Mouse (Mus musculus) cerebellum, adult 8-10 months (tissue): ENCODE results near the gene Acad9.
"Not testable (repeated sequence)": the region's sequence is repeated elsewhere in the genome, so short reads cannot be mapped to it uniquely, and the experiment has no call there.

ENCODE experiments used
- DNase-seq: peaks from one replicate; pipeline ENCODE4 v3.0.0; 2022

Gene Acad9

DNA sequence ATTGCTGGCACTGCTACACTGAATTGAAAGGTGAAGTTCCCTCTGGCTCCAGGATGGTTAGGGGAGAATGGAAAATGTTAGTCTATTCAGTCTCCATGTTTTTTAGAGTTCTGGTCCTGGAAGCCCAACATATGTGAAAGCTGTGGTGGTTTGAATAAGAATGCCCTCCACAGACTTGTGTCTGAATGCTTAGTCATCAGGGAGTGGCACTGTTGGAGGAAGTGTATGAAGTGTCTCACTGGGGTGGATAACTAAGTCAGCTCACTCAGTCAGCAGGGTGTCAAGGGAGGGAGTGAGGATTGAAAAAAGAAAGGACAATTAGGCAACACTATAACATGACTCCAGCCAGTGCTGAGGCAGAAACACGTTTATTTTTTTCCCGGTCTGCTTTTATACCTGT is 29.6 kb downstream of the Acad9 start:
- no peak for DNase-seq

DNA sequence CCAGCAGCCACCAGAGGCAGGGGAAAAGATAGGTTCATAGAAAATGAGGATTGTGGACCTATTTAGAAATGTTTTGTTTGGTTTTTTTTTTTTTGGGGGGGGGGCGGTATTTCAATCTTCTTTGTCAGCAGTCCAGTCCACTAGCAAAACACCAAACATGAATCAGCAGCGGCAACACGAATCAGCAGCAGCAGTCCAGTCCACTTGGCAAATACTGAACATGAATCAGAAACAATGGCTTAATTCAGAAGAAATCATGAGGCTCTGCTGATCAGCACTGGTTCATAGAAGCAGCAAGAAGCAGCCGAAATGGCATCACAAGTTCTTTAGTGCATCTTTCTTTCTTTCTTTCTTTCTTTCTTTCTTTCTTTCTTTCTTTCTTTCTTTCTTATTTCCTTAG is 50.3 kb downstream of the Acad9 start:
- no peak for DNase-seq

DNA sequence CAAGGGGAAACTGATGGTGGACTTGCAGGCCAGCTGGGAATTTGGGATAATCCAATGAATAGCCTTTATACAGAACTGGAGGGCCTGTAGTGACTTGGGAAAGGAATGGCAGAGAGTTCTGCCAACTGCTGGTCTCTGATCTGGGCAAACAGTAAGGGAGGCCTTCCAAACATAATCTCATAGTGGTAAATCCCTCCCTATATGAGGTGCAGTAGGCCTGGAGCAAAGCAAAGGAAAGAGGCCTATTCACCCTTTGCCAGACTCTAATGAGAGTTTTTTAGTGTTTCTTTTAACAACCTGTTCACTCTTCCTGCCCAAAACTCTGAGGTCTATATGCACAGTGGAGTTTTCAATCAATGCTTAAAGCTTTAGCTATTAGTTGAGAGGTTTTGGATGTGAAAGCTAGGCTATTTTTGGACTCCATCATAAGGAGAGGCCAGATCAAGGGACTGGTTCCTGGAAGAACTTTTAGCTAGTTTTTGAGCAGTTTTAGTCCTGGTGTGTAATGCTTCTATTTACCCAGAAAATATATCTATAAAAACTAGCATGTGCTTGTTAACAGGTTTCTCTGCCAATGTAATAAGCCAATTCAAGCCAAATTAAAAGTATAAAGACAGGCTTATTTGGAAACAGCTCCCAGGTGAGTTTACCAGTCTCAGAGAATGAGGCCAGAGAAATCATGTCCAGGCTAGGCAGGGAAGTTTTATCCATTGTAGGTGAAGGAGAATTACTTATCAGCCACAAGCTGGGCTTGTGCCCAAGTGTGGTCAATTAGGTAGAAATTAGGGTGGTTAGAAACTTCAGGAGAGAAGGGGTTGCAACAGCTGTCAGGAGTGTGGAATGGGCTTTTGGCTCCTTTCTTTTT is 54.1 kb downstream of the Acad9 start:
- no peak for DNase-seq

DNA sequence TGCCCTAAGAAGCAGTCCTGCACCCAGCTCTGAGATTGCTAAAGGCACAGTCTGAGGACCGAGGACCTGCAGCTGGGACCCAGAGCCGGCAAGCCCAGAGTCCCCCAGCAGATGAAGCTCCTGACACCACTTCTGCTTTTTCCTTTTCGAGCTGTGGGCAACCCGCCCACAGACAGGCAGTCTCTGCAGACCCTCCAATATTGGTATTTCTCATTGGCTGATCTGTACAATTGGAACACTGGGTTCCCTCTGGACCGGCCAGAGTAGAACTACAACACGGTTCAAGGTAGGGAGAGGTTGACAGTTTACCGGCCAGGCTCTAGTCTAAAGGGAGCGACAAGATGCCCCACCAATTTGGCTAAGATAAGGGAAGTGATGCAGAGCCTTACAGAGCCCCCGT is 60.4 kb downstream of the Acad9 start:
- DNase-seq, result not testable (repeated sequence)

DNA sequence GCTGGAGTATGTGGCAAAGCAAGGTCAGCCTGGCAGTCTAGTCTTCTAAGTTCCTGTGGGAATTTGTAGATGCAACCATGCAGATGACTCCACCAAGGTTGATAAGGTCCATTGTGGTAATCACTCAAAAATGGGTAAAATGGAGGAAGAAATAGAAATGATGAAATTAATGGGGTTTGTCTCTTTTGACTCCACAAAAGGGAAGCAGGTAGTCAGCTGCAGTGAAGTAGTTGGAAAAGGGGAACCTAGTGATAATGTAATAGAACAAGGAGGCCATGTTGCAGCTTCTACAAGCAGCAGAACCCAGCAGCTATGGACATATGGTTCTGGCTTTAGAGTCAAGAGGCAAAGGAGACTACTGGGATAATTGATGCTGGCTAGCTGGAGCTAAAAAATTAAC is 70.4 kb downstream of the Acad9 start:
- no peak for DNase-seq

DNA sequence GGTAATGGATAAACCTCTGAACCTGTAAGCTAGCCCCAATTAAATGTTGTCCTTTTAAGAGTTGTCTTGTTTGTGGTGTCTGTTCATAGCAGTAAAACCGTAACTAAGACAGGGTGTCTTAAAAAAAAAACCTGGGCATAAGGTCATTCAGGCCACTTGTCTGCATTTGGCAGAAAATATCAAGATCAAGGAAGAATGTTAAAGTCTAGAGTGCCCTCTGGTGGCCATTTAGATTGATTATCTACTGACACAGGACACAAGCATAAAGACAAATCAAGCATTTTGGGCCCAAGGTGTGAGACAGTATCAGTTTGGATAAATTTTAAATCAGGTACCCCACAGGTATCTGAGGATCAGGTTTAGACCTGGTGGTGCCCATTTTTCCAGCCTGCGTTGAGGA is 71.8 kb downstream of the Acad9 start:
- no peak for DNase-seq

DNA sequence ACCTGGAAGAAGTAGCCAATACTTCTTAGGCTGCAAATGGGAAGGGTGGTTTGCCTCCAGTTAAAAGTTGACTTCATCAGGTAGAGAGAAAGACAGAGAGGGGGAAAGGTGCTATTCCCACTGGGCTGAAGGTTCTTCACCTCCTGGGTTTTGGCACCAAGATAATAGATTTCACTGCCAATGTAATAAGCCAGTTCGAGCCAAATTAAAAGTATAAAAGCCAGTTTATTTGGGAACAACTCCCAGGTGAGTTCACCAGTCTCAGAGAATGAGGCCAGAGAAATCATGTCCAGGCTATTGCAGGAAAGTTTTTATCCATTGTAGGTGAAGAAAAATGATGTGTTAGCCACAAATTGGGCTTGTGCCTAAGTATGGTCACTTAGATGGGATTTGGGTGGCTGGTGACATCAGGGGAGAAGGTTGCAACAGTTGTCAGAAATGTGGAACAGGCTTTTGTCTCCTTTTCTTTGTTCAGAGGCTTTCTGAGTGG is 72.4 kb downstream of the Acad9 start:
- no peak for DNase-seq

DNA sequence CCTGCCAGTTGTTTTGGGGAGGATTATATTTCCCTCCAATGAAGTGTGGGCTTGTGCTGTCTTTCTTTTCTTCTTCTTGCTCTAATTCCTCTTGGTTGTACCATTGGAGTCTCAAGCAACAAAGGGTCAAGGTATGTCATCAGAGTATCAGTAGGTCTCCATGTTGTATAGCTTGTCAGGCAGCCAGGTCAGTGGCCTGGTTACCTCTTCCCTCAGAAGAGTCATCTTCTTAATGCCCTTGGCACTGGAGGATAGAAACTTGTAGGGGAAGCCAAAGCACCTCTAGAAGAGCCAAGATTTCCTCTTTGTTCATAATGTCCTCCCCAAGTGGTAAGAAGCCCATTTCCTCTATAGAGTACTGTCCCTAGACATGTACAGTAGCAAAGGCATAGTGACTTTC is 73.2 kb downstream of the Acad9 start:
- DNase-seq, result no peak
